Mouse (Mus musculus): ENCODE data around the gene Sycp3. TPM values are rescaled to one million over a fixed set of nuclear protein-coding genes. Genes with fewer than 3 reads are reported as not detected.

The Sycp3 gene
- 0.40 and 0.65 TPM in 2 replicates for polyA plus RNA-seq (2015; fragmentation: Nextera tagmentation; extraction: Ambion mirVana)

- Histone ChIP-seq H3K27ac (replicated peaks) (no peak within 1 kb of the TSS), H3K4me1 (no peaks in the 10 kb centered on the region), H3K9me3 (no peaks in the 10 kb centered on the region), H3K36me3 (no peaks in the 10 kb centered on the region), H3K9ac (replicated peaks) (no peak within 1 kb of the TSS), H3K4me2 (replicated peaks) (no peak within 1 kb of the TSS), H3K27me3 (no peaks in the 10 kb centered on the region), H3K4me3 (no peak within 1 kb of the TSS)
- no peak for ATAC-seq (replicated peaks)
- 88% methylated on average over 33 of the region's 33 CpGs for WGBS
Measured at GRCm38 (mm10) chr10:88459502-88459992, at the start of gene Sycp3. Gene Sycp3, plus strand, starts transcription at chr10:88459569.

GRCm38 (mm10) chr10:88409751-88410150 is 49.6 kb upstream of the Sycp3 start:
- Histone ChIP-seq H3K27ac (replicated peaks) (no peak overlapping the region), H3K4me2 (replicated peaks) (no peak overlapping the region), H3K9me3 (no peaks in the 10 kb centered on the region), H3K36me3 (no peaks in the 10 kb centered on the region), H3K9ac (replicated peaks) (no peak overlapping the region), H3K4me3 (no peak overlapping the region), H3K27me3 (no peaks in the 10 kb centered on the region), H3K4me1 (peaks cover 6% of the 10 kb centered on the region; the same call in 1 of the 2 replicates)
- 71% methylated on average over 2 of the region's 2 CpGs for WGBS
- ATAC-seq (replicated peaks), result no peak

DNA sequence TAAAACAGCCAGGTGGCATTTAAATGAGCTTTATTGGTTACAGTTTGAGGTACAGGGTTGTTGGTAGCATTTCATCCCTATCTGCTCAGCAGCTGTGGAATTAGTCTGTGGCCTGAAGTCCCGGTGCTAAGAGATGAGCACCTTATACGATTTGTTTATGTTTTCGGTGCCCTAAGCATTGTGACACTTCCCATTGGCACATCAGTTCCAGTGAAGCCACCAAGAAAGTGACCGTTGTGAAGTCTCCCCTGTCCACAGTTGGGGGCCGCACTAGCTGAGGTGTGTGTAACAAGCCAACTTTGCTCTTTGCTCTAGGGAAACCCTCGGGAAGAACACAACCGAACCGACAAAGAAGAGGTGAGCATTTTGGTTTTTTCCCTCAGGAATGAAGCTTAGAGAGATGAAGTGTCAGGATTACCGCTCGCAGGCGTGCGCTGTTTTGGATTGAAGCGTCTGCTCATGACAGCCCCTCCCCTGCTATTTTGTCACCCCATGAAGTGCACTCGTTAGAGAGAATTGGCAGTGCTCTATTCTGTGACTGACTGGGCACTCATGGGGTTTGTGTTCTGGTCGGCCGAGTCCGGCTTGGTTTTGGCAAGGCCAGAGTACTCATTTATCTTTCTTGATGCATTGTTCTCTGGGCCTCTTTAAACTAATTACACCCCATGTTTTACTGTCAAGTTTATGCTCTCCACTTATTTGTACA is 46.9 kb upstream of the Sycp3 start:
- H3K36me3 ChIP-seq, result no peaks in the 10 kb centered on the region
- 42% methylated on average over 17 of the region's 17 CpGs for WGBS
- ATAC-seq (replicated peaks), result peak; percentile 72

GRCm38 (mm10) chr10:88417686-88418085 is 41.7 kb upstream of the Sycp3 start:
- Histone ChIP-seq H3K36me3 (peaks cover 11% of the 10 kb centered on the region; the same call in 1 of the 2 replicates), H3K4me2 (replicated peaks) (no peak overlapping the region), H3K9me3 (no peaks in the 10 kb centered on the region), H3K4me3 (no peak overlapping the region), H3K27ac (replicated peaks) (no peak overlapping the region), H3K9ac (replicated peaks) (no peak overlapping the region), H3K27me3 (no peaks in the 10 kb centered on the region), H3K4me1 (peaks cover under 1% of the 10 kb centered on the region; the same call in 1 of the 2 replicates)
- no peak for ATAC-seq (replicated peaks)
- WGBS, result 94% methylated on average over 5 of the region's 5 CpGs

More for the DNA sequence above, 46.9 kb upstream of the Sycp3 start:
- no peak overlapping the region for H3K9ac ChIP-seq (replicated peaks)
- H3K27me3 ChIP-seq, result no peaks in the 10 kb centered on the region
- H3K9me3 ChIP-seq, result no peaks in the 10 kb centered on the region
- H3K4me1 ChIP-seq, result peaks cover 6% of the 10 kb centered on the region; the same call in 1 of the 2 replicates
- no peak overlapping the region for H3K4me2 ChIP-seq (replicated peaks)
- no peak overlapping the region for H3K27ac ChIP-seq (replicated peaks)
- H3K4me3 ChIP-seq, result no peak overlapping the region

- H3K9me3 ChIP-seq, result no peaks in the 10 kb centered on the region
- H3K36me3 ChIP-seq, result peaks cover 11% of the 10 kb centered on the region; the same call in 1 of the 2 replicates
- H3K4me3 ChIP-seq, result no peak overlapping the region
- H3K9ac ChIP-seq (replicated peaks), result no peak overlapping the region
- no peak overlapping the region for H3K4me2 ChIP-seq (replicated peaks)
- WGBS, result 72% methylated on average over 11 of the region's 11 CpGs
- H3K27me3 ChIP-seq, result no peaks in the 10 kb centered on the region
- no peak overlapping the region for H3K27ac ChIP-seq (replicated peaks)
- no peaks in the 10 kb centered on the region for H3K4me1 ChIP-seq
- ATAC-seq (replicated peaks), result no peak
Measured at GRCm38 (mm10) chr10:88420141-88420541, 39.2 kb upstream of the Sycp3 start.

DNA sequence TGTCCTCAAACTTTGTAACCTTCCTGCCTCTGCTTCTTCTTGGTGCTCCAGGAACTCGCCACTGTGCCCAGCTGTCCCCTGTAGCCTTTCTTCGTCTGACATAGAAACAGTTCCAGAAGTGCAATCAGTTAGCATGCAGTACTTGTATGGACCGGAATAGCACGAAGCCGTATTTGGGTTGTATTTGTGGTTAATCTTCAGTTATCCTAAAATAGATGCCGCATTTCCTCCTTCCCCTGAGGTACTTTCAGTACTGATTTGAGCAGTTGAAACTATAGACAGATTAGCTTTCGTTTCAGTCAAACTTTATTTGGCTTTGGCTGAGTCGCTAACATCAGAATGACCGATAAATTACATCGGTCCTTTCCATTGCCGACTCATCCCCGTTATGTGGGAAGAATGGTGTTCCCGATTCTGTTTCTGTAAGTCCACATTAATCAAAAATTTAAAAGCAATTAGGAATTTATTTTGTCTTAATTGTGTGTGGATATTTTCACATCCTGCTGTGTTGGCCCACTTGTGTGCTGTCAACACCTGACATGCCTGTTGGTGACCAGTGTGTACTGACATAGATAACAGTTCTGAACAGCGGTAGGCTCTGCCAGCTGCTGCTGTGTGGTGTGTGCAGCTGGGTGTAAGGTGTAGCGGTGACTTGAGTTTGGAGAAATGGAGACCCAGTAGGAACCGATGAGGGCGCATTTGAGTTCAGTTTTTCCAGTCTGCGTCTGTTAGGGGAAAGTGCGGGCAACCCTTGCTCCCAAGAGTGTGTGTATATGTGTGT is 38.5 kb upstream of the Sycp3 start:
- 93% methylated on average over 19 of the region's 19 CpGs for WGBS

DNA sequence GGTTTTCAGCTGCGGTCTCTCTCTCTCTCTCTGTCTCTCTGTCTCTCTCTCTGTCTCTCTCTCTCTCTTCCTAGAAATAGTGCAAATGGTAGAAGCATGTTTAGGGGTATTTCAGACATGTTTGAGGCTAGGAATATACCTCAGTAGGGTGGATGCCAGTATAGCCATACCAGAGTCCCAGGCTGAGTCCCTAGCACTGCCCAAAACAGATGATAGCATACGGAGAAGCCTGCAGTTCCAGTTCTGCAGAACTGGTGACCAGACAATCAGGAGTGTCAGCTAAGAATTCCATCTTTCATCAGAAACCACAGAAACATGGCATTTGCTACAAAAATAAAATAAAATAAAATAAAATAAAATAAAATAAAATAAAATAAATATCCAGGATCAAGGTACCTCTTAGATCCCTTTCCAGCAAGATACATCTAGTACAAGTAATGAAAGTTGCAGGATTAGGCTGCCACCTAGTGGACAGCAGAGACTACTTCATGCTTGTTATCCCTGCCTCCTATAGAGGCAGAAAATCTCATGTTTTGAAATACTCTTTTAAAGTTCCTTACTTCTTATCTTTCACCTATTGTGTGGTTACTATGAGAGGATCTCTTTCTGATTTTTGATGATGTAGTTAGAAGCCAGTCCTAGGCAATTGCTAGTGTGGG is 33.1 kb upstream of the Sycp3 start:
- 94% methylated on average over 2 of the region's 2 CpGs for WGBS
- H3K4me2 ChIP-seq (replicated peaks), result no peak overlapping the region
- H3K9me3 ChIP-seq, result no peaks in the 10 kb centered on the region
- no peaks in the 10 kb centered on the region for H3K4me1 ChIP-seq
- H3K36me3 ChIP-seq, result peaks cover 16% of the 10 kb centered on the region
- no peaks in the 10 kb centered on the region for H3K27me3 ChIP-seq
- peak; percentile 93 for ATAC-seq (replicated peaks)
- no peak overlapping the region for H3K27ac ChIP-seq (replicated peaks)
- no peak overlapping the region for H3K4me3 ChIP-seq
- H3K9ac ChIP-seq (replicated peaks), result no peak overlapping the region

More for the DNA sequence above, 38.5 kb upstream of the Sycp3 start:
- H3K9ac ChIP-seq (replicated peaks), result no peak overlapping the region
- H3K36me3 ChIP-seq, result peaks cover 11% of the 10 kb centered on the region; the same call in 1 of the 2 replicates
- ATAC-seq (replicated peaks), result no peak
- no peak overlapping the region for H3K4me3 ChIP-seq
- H3K27me3 ChIP-seq, result no peaks in the 10 kb centered on the region
- no peak overlapping the region for H3K4me2 ChIP-seq (replicated peaks)
- H3K4me1 ChIP-seq, result no peaks in the 10 kb centered on the region
- H3K27ac ChIP-seq (replicated peaks), result no peak overlapping the region
- no peaks in the 10 kb centered on the region for H3K9me3 ChIP-seq

DNA sequence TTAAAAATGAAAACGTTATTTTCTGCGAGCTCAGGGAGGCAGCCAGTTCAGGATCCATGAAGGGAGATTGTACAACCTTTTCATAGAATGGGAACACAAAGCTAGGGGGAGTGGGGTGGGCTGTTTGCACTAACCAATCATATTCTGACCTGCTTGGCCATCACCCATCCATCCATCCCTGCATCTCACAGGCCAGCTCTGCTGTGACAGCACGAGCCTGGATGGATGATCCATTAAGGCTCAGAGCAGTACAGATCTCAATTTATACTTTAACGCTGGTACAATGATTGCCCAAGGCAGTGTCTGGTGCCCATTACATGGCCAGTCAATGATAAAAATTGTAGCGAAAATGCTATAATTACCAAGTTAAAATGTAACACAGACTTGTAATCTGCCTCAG is 32.5 kb upstream of the Sycp3 start:
- WGBS, result 61% methylated on average over 5 of the region's 5 CpGs
- Histone ChIP-seq H3K9ac (replicated peaks) (no peak overlapping the region), H3K4me3 (no peak overlapping the region), H3K27ac (replicated peaks) (no peak overlapping the region), H3K36me3 (peaks cover 17% of the 10 kb centered on the region), H3K27me3 (no peaks in the 10 kb centered on the region), H3K4me1 (no peaks in the 10 kb centered on the region), H3K9me3 (no peaks in the 10 kb centered on the region), H3K4me2 (replicated peaks) (no peak overlapping the region)
- peak; percentile 26 for ATAC-seq (replicated peaks)

- Histone ChIP-seq H3K27ac (replicated peaks) (no peak overlapping the region), H3K27me3 (no peaks in the 10 kb centered on the region)
Measured at GRCm38 (mm10) chr10:88427998-88428397, 31.4 kb upstream of the Sycp3 start.

DNA sequence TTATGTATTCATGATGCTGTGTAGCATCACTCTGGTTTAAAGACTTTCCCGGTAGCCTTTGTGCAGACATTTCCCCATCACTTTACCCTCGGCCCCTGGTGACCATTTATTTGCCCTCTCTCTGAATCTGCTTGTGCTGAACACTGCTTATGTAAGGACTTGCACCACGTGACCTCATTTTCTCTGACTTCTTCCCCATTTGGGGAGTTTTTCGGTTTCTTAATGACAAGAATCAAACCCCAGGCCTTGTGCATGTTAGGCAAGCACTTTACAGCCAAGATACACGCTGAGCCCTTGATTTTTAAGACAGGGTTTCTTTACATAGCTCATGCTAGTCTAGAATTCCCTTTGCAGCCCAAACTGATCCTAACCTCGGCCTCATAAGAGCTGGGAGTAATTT is 18.1 kb upstream of the Sycp3 start:
- H3K4me3 ChIP-seq, result no peak overlapping the region
- H3K4me1 ChIP-seq, result no peaks in the 10 kb centered on the region
- H3K36me3 ChIP-seq, result peaks cover 19% of the 10 kb centered on the region
- WGBS, result 85% methylated on average over 6 of the region's 6 CpGs
- no peaks in the 10 kb centered on the region for H3K9me3 ChIP-seq
- H3K4me2 ChIP-seq (replicated peaks), result no peak overlapping the region
- no peak overlapping the region for H3K9ac ChIP-seq (replicated peaks)
- H3K27me3 ChIP-seq, result no peaks in the 10 kb centered on the region
- ATAC-seq (replicated peaks), result no peak
- H3K27ac ChIP-seq (replicated peaks), result no peak overlapping the region

More at GRCm38 (mm10) chr10:88427998-88428397, 31.4 kb upstream of the Sycp3 start:
- H3K9ac ChIP-seq (replicated peaks), result no peak overlapping the region
- ATAC-seq (replicated peaks), result no peak
- peaks cover 22% of the 10 kb centered on the region for H3K36me3 ChIP-seq
- H3K4me1 ChIP-seq, result no peaks in the 10 kb centered on the region
- WGBS, result 93% methylated on average over 6 of the region's 6 CpGs
- H3K4me3 ChIP-seq, result no peak overlapping the region
- H3K9me3 ChIP-seq, result no peaks in the 10 kb centered on the region
- H3K4me2 ChIP-seq (replicated peaks), result no peak overlapping the region

DNA sequence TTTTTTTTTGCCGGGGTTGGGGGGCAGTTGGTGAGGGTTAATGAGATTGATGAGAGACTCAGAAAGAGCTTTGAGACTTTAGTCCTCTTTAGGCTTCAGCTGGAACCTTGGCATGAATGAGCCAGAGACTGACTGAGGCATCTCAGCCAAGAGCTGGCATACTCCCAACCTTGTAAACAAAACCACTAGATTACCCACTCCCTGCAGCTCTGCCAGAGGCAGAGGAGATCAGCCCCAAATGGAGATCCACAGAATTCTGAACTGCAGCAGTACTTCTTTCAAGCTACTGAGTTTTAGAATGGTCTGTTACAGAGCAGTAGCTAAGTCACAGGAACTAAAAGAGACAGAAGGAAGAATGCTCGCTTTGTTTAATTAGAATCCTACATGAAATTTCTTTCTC is 8.1 kb upstream of the Sycp3 start:
- peak; percentile 80 for ATAC-seq (replicated peaks)
- Histone ChIP-seq H3K9ac (replicated peaks) (no peak overlapping the region), H3K36me3 (0 out of 2 replicates have a peak, but pooled peaks cover 3% of the 10 kb centered on the region), H3K27ac (replicated peaks) (no peak overlapping the region), H3K27me3 (no peaks in the 10 kb centered on the region), H3K4me1 (peaks cover 10% of the 10 kb centered on the region), H3K4me2 (replicated peaks) (no peak overlapping the region), H3K9me3 (no peaks in the 10 kb centered on the region), H3K4me3 (no peak overlapping the region)
- 46% methylated on average over 2 of the region's 2 CpGs for WGBS

- WGBS, result 69% methylated on average over 6 of the region's 6 CpGs
- Histone ChIP-seq H3K27ac (replicated peaks) (no peak overlapping the region), H3K9me3 (no peaks in the 10 kb centered on the region), H3K9ac (replicated peaks) (no peak overlapping the region), H3K4me2 (replicated peaks) (no peak overlapping the region), H3K4me1 (peaks cover 10% of the 10 kb centered on the region), H3K27me3 (no peaks in the 10 kb centered on the region), H3K4me3 (no peak overlapping the region), H3K36me3 (no peaks in the 10 kb centered on the region)
- no peak for ATAC-seq (replicated peaks)
Measured at GRCm38 (mm10) chr10:88451990-88452389, 7.4 kb upstream of the Sycp3 start.
